Mouse (Mus musculus) kidney, adult 2 months (tissue): Measurements from ENCODE around the gene Il10rb.

Experiments
- CTCF ChIP-seq: fragments of 200-500 bp; conservative IDR thresholded peaks from 2 replicates; pipeline ENCODE4 v1.5.1; 2011; ENCODE audit warnings: low read depth, mild to moderate bottlenecking, control low read depth, low read length, moderate library complexity, mixed read lengths; ENCODE audit not compliant: insufficient read depth, insufficient read length
- POLR2A ChIP-seq: fragments of 200-500 bp; IDR thresholded peaks from one replicate; pipeline ENCODE4 v1.6.1; 2011; ENCODE audit warnings: low read depth, low read length, control low read depth

- TF ChIP-seq CTCF = no peak
- no peak for TF ChIP-seq POLR2A
Observed at GRCm38 (mm10) chr16:91448088-91448487, 42.1 kb downstream of the Il10rb start.
